Mouse (Mus musculus) v-Abl transformed pro-B cells (cell line): Measurements from ENCODE around the gene Sspn.

Source experiments
- in situ Hi-C, 2 experiments: fragments of 400-800 bp; cut with MboI; formaldehyde crosslinking; loops; one replicate each; pipeline ENCODE4 v1.15.1; 2025; ENCODE audit not compliant: unreplicated experiment in 2 of 2

The Sspn gene

DNA sequence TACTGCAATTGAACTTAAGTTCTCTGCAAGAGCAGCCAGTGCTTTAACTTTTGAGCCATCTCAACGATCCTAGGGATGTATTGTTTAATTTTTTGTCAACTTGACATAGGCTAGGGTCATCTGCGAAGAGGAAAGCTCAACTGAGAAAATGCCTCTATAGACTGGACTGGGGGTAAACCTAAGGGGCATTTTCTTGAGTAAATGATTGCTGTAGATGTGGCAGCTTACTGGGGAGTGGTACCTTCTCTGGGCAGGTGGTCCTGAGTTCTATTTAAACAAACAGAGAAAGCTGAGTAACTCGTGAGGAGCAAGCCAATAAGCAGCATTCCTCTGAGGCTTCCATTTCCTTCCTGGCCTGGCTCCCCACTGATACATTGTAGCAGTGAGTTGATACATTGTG lies at the start of gene Sspn:
TSS of gene Sspn (plus strand) at position 301 of the 400 bp plus-strand sequence.
- in situ Hi-C loops, result no loop called here

DNA sequence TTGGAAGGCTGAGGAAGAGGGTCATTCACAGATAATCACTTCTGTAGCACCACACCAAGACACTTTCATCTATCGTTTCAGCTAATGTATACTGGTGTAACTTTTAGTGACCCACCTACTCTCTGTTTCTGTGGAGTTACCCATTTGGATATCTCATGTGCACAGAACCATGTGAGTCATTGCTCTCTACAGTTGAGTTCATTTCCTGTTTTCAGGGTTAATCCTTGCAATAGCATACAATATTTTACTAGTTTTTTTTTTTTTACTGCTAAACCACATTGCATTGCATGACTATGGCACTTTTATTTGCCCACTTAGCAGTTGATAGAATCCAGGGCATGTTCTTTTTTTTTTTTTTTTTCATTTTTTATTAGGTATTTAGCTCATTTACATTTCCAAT lies 48.4 kb upstream of the Sspn start:
- in situ Hi-C loops, result no loop called here

DNA sequence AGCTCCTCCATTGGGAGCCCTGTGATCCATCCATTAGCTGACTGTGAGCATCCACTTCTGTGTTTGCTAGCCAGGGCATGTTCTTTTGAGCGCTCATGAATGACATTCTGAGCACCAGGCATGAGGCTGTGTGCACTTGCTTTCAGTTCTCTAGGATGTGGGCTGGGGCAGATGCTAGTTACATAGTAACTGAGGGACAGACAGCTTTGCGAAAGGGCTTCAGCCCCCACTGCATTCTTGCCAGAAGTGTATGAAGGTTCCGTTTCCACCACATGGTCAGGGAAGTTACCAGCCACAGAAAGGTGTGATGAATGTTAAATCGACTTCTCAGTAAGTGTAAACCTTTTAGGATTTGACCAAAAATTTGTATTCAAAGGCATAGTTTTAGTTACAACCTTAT lies 47.8 kb upstream of the Sspn start:
- in situ Hi-C loops, result no loop called here

DNA sequence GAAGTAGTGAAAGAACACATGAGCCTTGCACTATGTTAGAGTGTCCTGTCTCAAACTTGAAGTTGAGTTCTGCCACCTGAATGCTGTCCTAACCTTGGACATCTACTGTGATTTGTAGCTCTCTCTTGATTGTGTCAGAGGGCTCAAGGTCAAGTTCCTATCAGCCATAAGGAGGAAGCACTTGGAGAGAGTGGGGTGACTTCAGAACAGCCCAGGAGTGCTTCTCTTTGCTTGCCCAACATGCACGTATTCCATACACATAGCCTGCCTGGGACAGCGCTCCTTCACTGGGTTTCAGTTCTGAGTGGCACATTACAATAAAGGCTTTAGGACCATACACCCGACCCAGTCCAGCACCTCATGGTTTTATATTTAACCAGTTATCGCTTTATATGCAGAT lies 46.4 kb upstream of the Sspn start:
- in situ Hi-C loops, result no loop called here

DNA sequence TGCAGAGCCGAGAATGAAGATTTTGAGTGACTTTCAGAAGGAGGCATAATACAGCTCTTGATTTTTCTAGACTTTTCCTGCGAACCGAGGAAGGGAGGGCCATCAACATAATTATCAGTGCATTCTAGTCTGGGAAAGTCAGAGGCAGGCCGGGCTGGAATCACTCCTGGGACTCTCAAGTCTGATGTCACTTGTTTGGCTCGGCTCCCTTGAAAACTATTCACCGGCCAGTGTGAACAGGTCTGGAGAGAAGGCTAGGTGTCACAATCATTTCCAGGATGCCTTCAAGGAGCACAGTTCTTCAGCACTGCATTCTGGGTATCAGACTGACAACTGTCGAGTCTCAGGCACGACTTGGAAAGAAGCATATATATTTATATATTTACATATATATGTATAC lies 45.2 kb upstream of the Sspn start:
- in situ Hi-C loops, result no loop called here

DNA sequence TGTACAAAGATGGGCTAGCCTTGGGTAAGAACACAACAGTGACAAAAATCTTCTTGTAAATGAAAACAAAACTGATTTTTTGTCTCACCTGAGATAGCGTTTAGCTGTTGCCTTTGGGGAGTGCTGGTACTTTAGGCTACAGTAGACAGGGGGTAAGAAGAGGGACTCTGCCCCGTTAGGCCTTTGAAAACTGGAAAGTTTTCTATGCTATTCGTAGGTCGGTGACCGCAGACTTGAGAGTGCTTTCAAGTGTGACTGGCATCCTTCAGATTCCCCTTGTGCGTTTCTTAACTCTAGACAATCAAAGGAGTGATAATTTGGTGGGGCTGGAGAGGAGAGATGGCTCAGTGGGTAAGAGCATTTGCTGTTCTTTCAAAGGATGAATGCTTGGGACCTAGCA lies 43.7 kb upstream of the Sspn start:
- in situ Hi-C loops, result no loop called here

DNA sequence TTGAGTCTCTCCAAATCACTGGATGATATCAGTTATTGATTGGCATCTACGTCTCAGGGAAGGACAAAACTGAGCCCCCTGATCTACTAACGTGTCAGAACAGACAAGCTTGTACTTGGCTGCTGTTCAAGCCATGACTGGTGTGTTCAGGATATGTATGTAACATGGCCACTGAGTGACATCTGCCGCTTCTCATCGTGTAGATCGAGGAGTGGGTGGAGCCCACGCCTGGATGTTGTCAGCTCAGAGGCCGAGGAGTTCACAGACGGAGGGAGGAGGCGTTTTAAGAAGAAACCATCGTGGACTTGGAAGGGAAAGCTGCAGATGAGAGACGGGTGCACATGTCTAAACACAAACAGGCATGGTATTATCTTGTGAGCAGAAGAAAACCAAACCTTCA lies 39.5 kb upstream of the Sspn start:
- in situ Hi-C loops, result no loop called here

DNA sequence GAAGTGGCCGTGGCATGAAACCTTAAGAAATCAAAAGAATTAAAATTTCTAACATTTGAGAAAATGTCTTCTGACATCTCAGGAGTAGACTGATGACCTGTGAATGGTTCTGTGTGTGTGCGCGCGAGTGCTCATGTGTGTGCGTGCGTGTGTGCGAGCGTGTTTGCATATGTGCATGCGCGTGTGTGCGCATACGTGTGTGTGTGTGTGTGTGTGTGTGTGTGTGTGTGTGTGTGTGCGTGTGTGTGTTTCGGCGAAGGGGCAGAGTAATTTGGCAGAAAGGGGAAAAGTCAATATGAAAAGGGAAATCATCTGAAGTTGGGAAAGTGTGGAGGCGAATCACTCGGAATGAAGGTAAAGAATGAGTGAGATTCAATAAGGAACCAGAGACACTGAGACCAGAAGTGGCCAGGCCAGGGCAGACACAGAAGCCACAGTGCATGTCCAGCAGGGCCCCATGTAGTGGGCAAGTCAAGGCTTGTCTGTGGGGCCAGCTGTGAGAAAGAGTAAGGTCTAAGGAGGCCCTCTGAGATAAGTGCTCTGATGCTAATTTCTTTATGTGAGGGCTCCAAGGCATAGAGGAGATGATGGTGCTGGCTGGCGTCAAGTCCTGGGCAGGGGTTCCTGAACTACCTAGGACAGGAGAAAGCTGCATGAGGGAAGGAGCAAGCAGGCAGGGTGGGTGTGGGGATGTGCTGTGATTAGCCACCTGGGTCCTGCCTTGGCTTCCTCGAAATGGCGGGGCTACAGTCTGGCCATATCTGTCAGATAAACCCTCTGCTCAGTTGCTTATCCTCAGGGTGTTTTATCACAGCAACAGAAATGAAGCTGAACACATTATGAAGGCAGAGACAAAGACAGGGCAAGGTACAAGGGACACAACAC lies 38.8 kb upstream of the Sspn start:
- in situ Hi-C loops, result no loop called here

DNA sequence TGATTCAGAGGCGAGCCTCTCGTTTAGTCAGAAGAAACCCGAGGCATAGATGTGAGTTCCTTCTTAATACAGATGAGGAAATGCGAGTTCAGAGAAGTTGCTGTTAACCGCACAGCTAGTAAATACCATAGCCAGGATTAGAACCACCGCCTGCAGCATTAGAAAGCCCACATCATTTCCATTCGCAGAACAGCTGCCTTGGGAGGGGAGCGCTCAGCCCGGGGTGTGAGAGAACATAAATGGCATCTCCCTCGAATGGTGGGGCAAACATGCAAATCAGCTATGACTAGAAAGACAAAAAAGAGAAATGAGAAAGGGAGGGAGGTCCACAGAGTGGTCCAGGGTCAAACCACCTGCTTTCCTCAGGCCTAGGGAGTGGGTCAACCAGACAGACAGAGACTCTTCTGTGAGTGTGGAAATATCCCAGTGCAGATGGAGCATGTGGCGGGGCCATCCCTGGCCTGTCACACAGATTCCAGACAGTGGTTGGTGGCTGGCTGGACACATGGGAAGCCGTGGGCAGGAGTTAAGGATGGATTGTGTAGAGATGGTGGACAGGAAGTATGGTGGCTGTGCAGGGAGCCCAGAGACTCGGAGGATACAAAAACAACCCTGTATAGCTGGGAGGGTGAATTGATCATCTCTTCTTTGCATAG lies 37.9 kb upstream of the Sspn start:
- in situ Hi-C loops, result no loop called here

DNA sequence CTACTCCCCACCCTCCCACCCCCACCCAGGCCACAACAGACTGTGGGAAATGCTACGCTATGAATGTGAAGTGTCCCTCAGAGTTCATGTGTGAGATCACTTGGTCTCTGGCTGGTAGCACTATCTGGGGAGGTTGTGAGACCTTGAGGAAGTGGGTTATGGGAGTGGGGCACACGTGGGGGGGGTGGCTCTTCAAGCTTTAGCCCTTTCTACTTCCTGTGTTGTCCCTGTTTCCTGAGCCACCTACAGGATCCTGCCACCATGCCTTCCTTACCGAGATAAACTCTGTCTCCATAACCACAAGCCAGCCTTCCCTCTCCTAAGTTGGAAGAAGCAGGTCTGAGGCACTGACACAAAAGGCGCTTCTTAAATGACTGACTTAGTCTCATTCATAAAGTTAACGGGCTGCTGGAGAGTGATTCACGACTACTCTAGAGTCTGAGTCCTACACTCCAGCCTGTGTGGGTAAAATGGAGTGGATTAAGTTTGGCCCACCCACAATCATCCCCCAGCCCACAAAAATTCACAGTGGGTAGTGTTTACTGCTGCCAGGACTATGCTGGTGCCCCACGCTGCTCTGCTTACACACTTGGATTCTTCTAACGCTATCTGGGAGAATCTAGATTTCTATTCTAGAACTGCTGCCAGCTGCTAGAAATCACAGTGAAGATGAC lies 36.6 kb upstream of the Sspn start:
- in situ Hi-C loops, result no loop called here

DNA sequence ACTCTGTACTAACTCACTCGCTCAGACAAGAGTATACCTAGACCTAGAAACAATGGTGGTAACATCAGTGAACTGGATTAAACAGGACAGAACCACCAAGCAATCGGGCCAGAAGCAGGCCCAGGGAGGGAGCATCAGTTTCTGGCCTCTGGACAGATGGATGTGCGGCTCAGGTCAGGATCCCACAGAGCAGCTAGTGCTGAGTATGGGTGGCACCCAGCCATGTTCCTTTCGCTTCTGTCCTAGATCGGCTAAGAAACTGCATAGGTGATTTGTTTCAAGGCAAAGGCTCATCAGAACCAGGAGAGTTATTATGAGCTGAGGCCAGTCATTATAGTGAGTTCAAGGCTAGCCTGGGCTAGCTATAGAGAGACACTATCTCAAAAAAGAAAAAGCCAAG lies 27.3 kb upstream of the Sspn start:
- in situ Hi-C loops, result no loop called here

DNA sequence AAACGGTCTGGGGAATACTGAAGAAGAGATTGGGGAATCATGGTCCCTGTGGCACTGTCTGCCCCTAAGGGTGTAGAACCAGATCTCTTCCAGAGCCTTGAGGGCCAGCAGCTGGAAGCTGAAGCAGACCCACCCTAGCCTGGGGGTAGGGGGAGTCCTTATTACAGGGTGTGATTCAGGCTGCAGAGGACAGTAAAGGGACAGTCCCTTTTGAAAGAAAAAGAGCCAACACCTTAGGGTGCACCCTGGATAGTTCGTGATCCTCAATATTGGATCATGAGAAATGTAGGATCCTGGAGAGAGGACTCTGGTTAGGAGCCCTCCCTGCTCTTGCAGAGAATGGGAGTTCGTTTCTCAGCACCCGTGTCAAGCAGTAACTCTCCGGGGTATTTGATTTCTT lies 26.8 kb upstream of the Sspn start:
- in situ Hi-C loops, result no loop called here

DNA sequence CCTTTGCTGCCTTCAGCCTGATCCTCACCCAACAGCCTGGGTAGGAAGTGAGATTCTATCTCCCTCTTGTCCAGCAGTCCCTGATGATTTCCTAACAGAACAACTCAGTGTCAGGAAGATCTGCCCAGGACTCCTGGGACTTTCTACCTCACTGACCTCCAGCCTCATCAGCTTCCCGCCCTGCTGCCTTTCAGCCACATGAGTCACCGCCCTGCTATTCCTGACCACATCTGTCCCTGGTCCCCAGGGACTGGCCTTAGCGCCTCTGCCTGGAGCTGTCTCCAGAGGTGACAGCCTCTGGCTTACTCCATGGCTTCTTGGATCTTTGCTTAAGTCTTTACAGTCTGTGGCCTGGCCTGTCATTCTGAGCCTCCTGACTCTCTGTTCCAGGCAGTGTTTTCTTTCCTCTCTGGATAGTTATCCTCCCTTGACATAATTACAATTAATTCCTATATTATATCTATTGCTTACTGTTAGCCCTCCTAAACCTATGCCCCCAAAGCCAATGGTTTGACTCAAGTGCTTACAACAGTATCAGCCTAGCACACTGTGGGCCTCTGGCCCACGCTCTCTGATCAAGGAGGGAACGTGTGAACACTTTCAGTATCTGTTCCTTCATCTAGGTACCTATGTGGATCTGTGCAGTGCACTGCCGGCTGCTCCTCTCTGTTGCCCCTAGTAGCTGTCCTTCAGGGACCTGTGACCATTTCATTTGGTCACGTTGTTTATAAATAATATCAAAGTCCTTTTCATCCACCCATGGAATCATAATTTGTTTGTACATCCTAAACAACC lies 25.1 kb upstream of the Sspn start:
- in situ Hi-C loops, result no loop called here

DNA sequence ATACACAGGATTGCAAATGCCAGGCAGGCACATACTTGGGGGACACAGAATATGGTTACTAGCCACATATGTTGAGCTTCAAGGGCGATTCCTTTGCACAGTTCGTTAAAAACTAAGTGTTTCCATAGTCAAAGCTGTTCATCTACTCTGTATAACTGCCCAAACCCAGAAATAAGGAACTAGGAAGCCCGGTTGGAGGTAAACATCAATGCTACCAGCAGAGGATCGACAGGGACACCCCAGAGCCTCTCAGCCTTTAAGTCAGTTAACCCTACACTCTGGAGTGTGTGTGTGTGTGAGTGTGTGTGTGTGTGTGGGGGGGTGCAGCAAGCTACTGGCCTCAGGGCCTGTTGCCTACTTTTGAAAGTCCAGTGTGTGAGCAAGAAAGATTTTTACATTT lies 21.5 kb upstream of the Sspn start:
- in situ Hi-C loops, result no loop called here

DNA sequence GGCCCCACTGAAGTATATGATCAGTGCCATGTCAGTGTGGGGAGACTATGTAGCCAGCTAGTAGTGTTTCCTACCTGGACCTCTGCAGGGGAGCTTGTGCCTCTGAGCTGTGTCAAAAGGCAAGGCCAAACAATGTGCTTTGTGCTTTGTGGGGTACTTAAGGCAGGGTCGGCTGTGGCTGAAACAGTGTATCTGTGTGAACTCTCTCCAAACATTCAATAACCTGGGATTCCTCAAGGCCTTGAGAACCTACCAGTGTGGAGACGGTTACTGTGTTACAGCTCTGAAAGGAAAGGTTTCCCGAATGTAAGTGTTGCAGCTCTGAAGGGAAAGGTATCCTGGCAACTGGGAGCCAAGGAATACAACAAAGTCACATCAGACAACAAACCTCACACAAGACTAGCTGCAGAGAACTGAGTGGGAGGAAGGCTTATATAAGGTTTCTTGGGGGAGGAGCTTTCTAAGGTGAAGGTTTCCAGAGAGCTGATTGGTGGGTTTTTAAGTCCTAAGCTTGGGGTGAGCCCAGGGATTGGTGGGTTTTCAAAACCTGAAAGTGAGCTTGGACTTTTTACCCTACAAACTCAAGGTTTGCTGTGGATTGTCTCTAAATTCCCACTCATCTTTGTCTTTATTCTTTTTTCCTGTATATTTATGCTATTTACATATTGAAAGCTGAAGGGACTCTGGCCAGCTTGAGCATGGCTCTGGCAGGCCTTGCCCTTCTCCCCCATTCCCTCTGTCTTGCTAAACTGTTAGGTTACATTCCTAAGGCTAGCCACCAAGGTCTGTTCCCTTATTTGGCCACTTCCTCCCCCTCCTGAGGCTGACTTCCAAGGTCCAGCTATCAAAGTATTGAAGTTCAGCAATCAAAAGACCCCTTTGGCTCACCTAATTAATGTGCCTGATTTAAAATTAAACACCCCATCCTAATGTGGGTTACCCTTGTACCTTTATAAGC lies 20.7 kb upstream of the Sspn start:
- in situ Hi-C loops, result no loop called here

DNA sequence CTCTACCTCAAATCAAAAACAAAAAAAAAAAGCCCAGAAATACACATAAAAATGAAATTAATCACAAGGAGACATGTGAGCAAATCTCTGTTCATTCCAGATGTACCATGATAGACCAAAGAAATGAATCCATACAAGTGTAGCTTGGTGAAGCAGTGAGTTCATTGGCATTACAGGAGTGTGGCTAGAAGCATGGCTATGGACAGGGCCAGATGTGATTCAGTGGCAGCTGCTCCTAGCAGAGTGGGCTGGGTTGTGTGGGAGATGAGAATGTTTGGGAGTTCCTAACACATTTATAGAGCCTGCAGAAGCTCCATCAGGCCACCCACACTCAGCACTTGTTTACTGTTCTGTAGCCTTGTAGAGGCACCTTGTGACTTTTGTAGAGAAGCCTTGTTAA lies 19.2 kb upstream of the Sspn start:
- in situ Hi-C loops, result no loop called here

DNA sequence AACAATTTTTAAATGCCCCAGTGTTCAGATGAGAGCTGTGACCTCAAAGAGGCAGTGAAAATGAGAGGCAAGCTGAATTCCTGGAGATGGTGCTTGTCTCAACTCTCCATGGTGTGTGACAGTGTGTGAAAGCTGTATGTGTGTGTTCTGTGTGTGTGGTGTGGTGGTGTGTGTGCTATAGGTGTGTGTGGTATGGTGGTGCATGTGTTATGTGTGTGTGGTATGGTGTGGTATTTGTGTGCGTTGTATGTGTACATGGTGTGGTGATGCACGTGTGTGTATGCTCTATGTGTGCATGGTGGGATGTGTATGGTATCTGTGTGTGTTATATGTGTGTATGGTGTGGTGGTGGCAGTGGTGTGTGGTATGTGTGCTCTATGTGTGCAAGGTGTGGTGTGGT lies 16.0 kb upstream of the Sspn start:
- in situ Hi-C loops, result no loop called here

DNA sequence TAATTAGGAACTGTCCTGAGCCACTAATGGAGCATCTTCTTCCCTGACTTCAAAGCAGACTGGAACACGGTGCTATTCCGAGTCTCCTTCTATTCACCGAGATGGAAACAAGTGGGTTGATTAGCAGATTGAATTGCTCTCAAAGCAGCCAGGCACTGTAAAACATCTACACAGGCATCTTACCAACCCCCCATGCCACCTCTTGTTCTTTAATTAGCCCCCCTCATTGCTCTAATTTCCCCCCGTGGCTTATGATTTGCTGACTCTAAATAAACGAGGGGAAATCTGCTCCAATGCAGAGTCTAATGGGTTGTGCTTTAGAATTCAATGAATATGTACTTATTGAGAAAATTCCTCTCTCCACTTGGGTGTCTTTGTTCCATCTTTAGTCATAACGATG lies 15.0 kb upstream of the Sspn start:
- in situ Hi-C loops, result no loop called here

DNA sequence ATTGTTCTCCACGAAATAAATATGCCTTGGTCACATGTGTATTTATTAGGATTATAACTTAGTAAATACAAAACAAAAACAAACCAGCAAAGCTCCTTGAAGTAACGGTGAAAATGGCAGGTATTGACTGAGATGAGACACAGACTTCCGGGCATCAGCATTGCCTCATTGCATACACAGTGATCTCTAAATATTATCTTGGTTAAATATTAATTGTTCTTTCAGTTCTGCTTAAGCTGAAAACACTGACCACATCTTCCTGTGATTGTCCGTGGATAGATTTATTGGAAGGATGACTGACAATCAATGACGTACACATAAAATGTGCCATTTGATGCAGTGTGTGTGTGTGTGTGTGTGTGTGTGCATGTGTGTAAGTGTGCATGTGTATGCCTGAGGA lies 13.2 kb upstream of the Sspn start:
- in situ Hi-C loops, result no loop called here

DNA sequence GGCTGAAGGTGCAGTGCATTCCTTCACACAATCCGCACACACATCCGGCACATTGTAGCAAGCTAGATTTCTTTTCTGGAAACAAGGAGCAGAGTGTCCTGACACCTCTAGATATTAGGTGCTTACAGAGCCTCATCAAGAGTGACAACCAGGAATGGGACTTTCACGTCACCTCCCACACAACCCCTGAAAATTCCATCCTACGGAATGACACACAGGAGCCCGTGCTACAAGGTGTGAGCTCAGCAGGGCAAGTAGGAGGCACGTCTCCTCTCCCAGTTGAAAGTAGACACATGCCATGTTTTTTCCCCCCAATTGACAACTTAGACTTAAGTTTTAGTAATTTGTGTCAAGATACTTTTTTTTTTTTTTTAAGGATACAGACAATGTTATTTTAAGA lies 7.8 kb upstream of the Sspn start:
- in situ Hi-C loops, result no loop called here
